Mouse (Mus musculus) A20 (cell line): ENCODE data around the gene Spin2c.

ENCODE experiments used
- DNase-seq: peaks from one replicate; pipeline ENCODE4 v3.0.0-alpha.2; 2011; ENCODE audit warnings: low read depth, low spot score

Gene Spin2c

DNA sequence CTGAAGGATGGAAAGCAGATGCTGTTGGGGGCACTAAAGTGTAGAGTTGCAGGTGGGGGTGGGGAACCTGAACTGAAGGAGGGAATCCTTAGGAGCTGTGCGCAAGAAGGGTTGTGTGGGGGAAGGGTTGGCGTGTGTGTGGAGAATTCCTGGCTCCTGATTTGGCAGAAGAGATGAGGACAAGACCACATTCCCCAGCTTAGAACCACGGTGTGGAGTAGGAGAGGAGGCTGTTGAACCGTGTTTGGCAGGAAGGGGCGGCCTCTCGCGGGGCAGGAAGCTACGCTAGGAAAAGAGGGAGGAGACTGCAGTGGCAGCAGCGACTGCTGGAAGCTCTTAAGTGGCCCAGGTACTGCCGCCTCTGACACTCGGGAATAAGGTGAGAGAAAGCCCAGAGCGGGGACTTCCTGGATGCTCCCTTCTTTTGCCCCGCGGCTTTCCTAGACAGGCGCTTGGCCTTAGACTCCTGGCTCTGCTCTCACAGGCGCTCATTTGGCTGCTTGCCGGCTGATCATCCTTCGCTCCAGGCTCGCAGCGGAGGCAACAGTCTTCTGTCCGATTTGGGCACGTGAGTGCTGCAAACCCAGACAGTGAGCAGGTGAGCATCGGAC is at the start of gene Spin2c:
TSS of gene Spin2c (plus strand) at position 275 of the 611 bp plus-strand sequence.
- DNase-seq: no peak

DNA sequence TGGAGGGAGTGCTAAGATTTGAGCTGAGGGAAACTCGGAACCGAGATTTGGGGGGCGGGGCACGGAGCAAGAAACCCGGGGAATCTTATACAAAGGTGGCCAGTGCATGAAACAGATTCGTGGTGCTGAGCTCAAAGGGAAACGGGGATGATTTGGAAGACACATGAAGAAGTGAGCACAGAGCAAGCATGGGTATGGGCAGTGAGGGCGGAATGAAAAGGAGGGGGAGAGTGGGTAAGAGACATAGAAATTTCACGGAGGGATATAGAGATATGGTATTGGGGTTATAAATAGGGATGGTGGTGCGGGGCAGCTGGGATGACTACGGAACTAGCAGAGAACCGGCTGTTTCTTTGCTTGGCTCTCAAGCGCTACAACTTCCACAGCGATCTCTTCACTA is 581 bp downstream of the Spin2c start:
- no peak for DNase-seq
